Mouse (Mus musculus): Measurements from ENCODE around the gene Mep1a.

Gene Mep1a

DNA sequence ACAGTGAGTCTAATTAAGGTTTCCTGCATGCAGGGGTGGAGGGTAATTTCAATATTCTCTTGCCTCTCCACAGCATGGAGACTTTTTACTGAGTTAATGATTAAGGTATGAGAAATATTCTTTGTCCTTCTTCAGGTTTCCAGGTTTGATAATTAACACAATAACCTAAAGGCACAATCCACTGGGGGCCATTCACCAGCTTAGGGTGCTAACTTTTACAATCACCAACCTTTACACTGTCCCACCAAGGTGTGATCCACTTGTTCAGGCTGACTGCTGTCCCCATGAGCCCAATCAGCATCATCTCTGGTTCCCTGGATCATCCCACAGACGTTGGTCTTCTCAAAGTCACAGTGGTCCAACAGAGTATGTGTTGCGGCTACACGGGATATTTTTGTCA is 16.6 kb downstream of the Mep1a start:
- no peak for DNase-seq (ENCODE audit: low read depth, low spot score)

DNA sequence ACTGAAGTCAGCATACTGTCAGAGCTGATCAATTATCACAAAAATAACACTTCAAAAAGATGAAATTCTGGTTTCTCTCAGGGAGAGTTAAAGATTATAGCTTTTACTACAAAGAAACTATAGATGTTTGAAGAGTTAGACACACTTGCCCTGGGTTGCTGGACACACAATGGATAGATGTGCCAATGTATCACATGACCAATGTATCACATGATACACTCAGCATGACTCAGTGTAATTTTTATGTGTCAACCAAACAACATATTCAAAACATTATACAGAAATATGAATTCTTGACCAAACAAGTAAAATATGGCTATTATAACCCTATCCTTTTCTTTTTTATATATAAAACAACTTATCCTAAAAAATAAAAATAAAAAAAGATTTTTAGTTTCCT is 25.0 kb downstream of the Mep1a start:
- DNase-seq (ENCODE audit: low read depth, low spot score): no peak

GRCm38 (mm10) chr17:43474775-43475174 is 27.8 kb downstream of the Mep1a start:
- no peak for DNase-seq (ENCODE audit: low read depth, low spot score)

DNA sequence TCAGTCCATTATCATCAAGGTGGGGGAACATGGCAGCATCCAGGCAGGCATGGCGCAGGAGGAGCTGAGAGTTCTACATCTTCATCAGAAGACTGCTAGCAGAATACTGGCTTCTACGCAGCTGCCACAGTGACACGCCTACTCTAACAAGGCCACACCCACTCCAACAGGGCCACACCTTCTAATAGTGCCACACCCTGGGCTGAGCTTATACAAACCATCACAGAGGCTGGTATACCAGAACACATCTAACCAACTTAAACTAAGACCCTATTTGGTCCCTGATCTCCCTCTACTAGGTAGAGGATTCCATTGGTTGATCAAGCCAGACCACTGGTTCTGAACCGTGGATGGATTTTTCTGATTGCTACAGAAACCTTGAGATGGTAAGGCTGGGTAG is 30.1 kb downstream of the Mep1a start:
- DNase-seq (ENCODE audit: low read depth, low spot score): peak; percentile 16

- DNase-seq (ENCODE audit: low read depth, low spot score): no peak
Observed at GRCm38 (mm10) chr17:43470039-43470438, 32.6 kb downstream of the Mep1a start.

DNA sequence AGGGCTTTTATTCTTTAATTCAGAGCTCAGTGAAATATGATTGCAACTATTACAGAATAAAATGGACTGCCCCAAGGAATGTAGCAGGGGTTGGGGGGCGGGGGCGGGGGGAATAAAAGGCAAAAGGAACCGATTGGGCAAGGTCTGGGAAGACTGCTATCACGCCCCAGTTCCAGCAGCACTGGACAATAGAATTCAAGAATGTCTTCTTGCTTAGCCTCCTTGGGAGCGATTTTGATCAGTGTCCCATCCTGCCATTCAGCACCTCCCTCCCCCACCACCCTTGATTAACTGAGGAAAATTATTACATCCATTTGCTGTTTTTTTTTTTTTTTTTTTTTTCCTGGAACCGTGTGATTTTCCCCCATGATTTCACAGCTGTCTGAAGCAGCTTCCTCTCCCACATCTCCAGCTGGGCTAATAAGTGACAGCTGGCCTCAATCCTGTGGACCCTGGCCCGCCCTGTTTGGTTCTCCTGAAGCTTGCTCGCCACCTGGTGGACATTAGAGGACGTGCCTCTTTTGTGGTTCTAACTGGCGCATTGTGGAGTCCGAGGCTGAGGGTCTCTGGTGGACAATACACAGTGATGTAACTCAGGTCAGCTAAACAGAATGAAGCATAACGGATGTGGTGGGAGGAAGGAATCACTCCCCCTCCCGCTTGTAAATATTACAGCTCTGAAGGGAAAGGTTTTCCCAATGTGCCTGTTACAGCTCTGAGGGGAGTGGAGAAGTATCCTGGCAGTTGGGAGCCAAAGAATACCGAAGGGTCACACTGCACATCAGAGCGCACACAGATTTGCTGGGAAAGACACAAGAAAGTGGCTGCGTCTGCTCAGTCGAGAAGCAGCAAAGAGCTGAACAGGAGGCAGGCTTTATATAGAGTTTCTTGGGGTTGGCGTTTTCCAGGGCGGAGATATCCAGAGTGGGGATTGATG is 42.1 kb downstream of the Mep1a start:
- DNase-seq (ENCODE audit: low read depth, low spot score): no peak

GRCm38 (mm10) chr17:43459737-43460230 is 42.8 kb downstream of the Mep1a start:
- DNase-seq (ENCODE audit: low read depth, low spot score): no peak

DNA sequence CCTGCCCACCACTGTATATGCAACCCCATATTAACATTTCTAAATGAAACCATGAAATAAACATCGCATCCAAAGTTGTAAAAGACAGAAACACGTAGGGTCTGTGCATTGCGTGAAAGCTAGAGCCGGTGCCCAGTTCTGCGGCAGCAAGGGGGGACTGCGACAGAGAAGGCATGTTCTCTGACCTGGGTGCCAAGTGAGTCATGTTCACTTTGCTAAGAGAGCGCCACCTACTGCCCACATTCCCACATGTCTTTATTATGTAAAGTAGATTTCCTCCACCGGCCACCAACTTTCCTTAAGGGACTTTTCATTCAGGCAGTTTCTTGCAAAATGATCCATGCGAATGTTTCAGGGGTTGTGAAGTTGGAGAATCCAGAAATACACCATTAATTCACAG is 44.0 kb downstream of the Mep1a start:
- DNase-seq (ENCODE audit: low read depth, low spot score): no peak

DNA sequence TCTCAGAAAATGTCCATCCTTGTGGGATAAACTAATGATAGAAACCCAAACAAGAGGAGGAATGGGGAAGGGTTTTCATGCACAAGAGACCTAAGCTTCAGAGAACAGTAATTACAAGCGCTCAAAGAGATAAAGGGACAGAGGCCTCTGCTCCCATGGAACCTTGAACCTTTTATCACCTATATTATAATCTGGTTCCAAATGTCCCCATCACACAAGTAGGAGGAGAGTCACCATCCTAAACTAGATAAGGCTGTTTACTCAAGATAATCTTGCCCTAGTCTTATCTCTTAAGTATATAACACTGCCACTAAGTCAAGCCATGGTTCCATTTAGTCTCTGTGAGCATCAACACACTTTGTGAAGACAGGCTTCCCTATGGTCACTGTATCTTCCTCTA is 51.4 kb downstream of the Mep1a start:
- no peak for DNase-seq (ENCODE audit: low read depth, low spot score)

GRCm38 (mm10) chr17:43434485-43434884 is 68.1 kb downstream of the Mep1a start:
- DNase-seq (ENCODE audit: low read depth, low spot score): no peak

DNA sequence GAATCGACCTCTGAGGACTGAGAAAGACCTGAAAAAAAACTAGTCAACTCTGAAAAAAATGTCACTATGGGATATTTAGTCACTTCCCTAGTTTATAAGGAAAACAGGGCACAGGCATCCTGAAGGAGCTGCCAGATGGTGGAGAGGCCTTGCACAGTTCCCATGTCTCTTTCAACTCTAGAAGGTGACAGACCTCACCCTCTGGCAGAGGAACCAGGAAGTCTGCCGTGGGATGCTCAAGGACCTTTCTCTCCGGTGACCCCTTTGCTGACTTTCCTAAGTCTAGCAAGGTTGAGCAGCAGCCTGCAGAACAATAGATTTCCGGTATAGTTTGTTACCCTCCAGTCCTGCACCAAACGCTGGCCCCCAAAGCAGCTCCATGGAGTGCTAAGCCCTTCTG is 70.9 kb downstream of the Mep1a start:
- no peak for DNase-seq (ENCODE audit: low read depth, low spot score)

All from c-Kit-negative CD71-positive TER-119-positive erythroid progenitor cells, embryonic 14.5 days (primary cell).